In the genomic region with DNA sequence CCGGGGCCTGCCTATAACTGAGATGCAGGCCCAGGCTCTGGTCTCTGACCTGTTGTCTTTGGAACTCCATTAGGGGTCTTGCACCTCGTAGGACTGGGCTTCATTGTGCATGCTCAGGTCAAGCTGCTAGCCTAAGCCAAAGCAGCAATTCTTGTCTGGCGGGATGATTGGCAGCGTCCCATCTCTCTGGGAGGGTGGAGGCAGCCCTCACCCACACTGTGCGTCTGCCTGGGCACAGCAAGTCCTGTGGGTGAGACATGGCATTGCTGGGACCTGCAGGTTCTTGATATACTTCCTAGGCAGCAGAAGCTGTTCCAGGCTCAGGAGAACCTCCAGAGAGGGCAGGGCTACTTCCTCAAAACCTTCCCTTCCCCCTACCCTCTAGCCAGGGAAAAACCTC, we compare ENCODE assay signal across 25 mouse cellular contexts. TPM values are rescaled to one million over a fixed set of nuclear protein-coding genes. Genes with fewer than 3 reads are reported as not detected.
A peak's percentile ranks its signal among the peaks of the same experiment; 100 is the strongest.
DNase-seq lines count a peak whose midpoint lies in the region; ATAC-seq and TF ChIP-seq lines count a peak whose summit lies in the region.
"Had no signal": no experiment of that assay in that cellular context is flagged by ENCODE, and none has a peak within 500 bp of the region (broad histone marks: within the 10 kb centered on the region; RNA-seq: fewer than 3 reads in every experiment).

No protein-coding gene starts in this region.

- H3K4me2 ChIP-seq in embryonic facial prominence, embryonic 15.5 days (replicated peaks): no peak overlapping the region
- no peak overlapping the region for H3K4me2 ChIP-seq in hindbrain, embryonic 12.5 days (replicated peaks)
- H3K4me2 ChIP-seq: embryonic facial prominence, embryonic 12.5 days; forebrain, embryonic 13.5 days; heart, embryonic 12.5 days; hindbrain, embryonic 15.5 days had no signal

- DNase-seq in embryonic facial prominence, embryonic 10.5 days (ENCODE audit: low spot score): no peak
- DNase-seq in left cerebral cortex, adult 2 months (ENCODE audit: extremely low spot score in 1 of 2, low spot score in 2 of 2): no peak
- DNase-seq in left cerebral cortex, postnatal 14 days (ENCODE audit: low spot score in 2 of 2): no peak
- DNase-seq in urinary bladder, postnatal 14 days (ENCODE audit: low spot score): peak; percentile 61
- DNase-seq in urinary bladder, postnatal 10 days (ENCODE audit: low spot score): no peak
- DNase-seq: adrenal gland, adult 8-10 months; adrenal gland, postnatal 36 days; B cell, adult 2 months; cerebellum, adult 11 months; cerebellum, adult 8-10 months; cerebellum, postnatal 14 days; embryo, embryonic 11 days; forebrain, postnatal 0 days; gastrocnemius, postnatal 14 days had no signal

- H3K27ac ChIP-seq in embryonic facial prominence, embryonic 15.5 days (replicated peaks): peak overlapping the region; percentile 65
- no peak overlapping the region for H3K27ac ChIP-seq in embryonic facial prominence, embryonic 10.5 days (replicated peaks)
- H3K27ac ChIP-seq in left cerebral cortex, adult 2 months: peak overlapping the region; percentile 32; the same call in 1 of the 2 replicates
- no peak overlapping the region for H3K27ac ChIP-seq in hindbrain, embryonic 12.5 days
- H3K27ac ChIP-seq: embryonic facial prominence, embryonic 12.5 days; forebrain, embryonic 13.5 days; hindbrain, embryonic 10.5 days; hindbrain, embryonic 15.5 days had no signal

- no peaks in the 10 kb centered on the region for H3K9me3 ChIP-seq in embryonic facial prominence, embryonic 15.5 days (replicated peaks)
- no peaks in the 10 kb centered on the region for H3K9me3 ChIP-seq in embryonic facial prominence, embryonic 10.5 days
- H3K9me3 ChIP-seq in hindbrain, embryonic 12.5 days (replicated peaks): no peaks in the 10 kb centered on the region
- H3K9me3 ChIP-seq: embryonic facial prominence, embryonic 12.5 days; forebrain, embryonic 13.5 days; G1E; heart, embryonic 12.5 days; hindbrain, embryonic 10.5 days; hindbrain, embryonic 15.5 days had no signal

- peaks cover 12% of the 10 kb centered on the region for H3K4me1 ChIP-seq in embryonic facial prominence, embryonic 15.5 days
- peaks cover 20% of the 10 kb centered on the region for H3K4me1 ChIP-seq in embryonic facial prominence, embryonic 10.5 days
- H3K4me1 ChIP-seq in hindbrain, embryonic 12.5 days: peaks cover 8% of the 10 kb centered on the region; the same call in 1 of the 2 replicates
- H3K4me1 ChIP-seq: embryonic facial prominence, embryonic 12.5 days; heart, embryonic 12.5 days; hindbrain, embryonic 15.5 days had no signal

- no peak overlapping the region for H3K9ac ChIP-seq in embryonic facial prominence, embryonic 15.5 days
- no peak overlapping the region for H3K9ac ChIP-seq in hindbrain, embryonic 12.5 days
- H3K9ac ChIP-seq: embryonic facial prominence, embryonic 12.5 days; forebrain, embryonic 13.5 days; forebrain, postnatal 0 days; heart, embryonic 12.5 days; hindbrain, embryonic 15.5 days had no signal

- no peak for TF ChIP-seq CTCF in left cerebral cortex, adult 2 months (IDR thresholded peaks at IDR 0.05)

- no peak overlapping the region for H3K4me3 ChIP-seq in embryonic facial prominence, embryonic 15.5 days (replicated peaks)
- no peak overlapping the region for H3K4me3 ChIP-seq in embryonic facial prominence, embryonic 10.5 days
- H3K4me3 ChIP-seq in left cerebral cortex, adult 2 months: no peak overlapping the region
- no peak overlapping the region for H3K4me3 ChIP-seq in hindbrain, embryonic 12.5 days
- H3K4me3 ChIP-seq: embryonic facial prominence, embryonic 12.5 days; forebrain, embryonic 13.5 days; heart, embryonic 12.5 days; hindbrain, embryonic 10.5 days; hindbrain, embryonic 15.5 days had no signal

- WGBS in embryonic facial prominence, embryonic 15.5 days: 70% methylated on average over 5 of the region's 5 CpGs
- WGBS in embryonic facial prominence, embryonic 10.5 days: 82% methylated on average over 5 of the region's 5 CpGs
- WGBS in hindbrain, embryonic 12.5 days: 86% methylated on average over 5 of the region's 5 CpGs

- H3K36me3 ChIP-seq in embryonic facial prominence, embryonic 15.5 days: no peaks in the 10 kb centered on the region
- H3K36me3 ChIP-seq in embryonic facial prominence, embryonic 10.5 days (replicated peaks): no peaks in the 10 kb centered on the region
- H3K36me3 ChIP-seq in hindbrain, embryonic 12.5 days: no peaks in the 10 kb centered on the region
- H3K36me3 ChIP-seq: embryonic facial prominence, embryonic 12.5 days; G1E; heart, embryonic 12.5 days; hindbrain, embryonic 10.5 days; hindbrain, embryonic 15.5 days had no signal

- no peaks in the 10 kb centered on the region for H3K27me3 ChIP-seq in embryonic facial prominence, embryonic 15.5 days
- peaks cover 25% of the 10 kb centered on the region for H3K27me3 ChIP-seq in embryonic facial prominence, embryonic 10.5 days (replicated peaks; ENCODE audit: low read depth, poor library complexity, severe bottlenecking)
- H3K27me3 ChIP-seq in hindbrain, embryonic 12.5 days: peaks cover 31% of the 10 kb centered on the region
- H3K27me3 ChIP-seq: embryonic facial prominence, embryonic 12.5 days; forebrain, embryonic 13.5 days had no signal

- no peak for ATAC-seq in embryonic facial prominence, embryonic 15.5 days (ENCODE audit: insufficient number of reproducible peaks, low FRiP score, low TSS enrichment, low read depth)
- ATAC-seq in hindbrain, embryonic 12.5 days (ENCODE audit: low FRiP score): no peak
- ATAC-seq: CD4-positive, CD25-positive, alpha-beta regulatory T cell, adult 4 months; forebrain, embryonic 13.5 days; forebrain, postnatal 0 days had no signal

- intact Hi-C loops in left cerebral cortex, adult 2 months (cut with DNase I): no loop called here
- intact Hi-C loops in left cerebral cortex, postnatal 14 days (cut with DNase I): loop anchor here (10.0 kb wide), 1 partner anchor 428 kb away; no protein-coding TSS in a partner anchor

RNA-seq across cellular contexts. Expression of a gene that starts 10.5 kb away (rescaled TPM):
- polyA plus RNA-seq in embryonic facial prominence, embryonic 15.5 days (2015; fragmentation: Nextera tagmentation; extraction: Ambion mirVana): 4.8 and 6.2 TPM in 2 replicates
- 2.7 TPM in 2 replicates for polyA plus RNA-seq in embryonic facial prominence, embryonic 10.5 days (2016; fragmentation: Nextera tagmentation; extraction: Ambion mirVana)
- 1 to 10 TPM; 4.7 to 4.9 TPM for total RNA-seq in left cerebral cortex, adult 2 months (2021)
- 1 to 10 TPM; 1.9 to 4.7 TPM for total RNA-seq in left cerebral cortex, postnatal 14 days (2021)
- polyA plus RNA-seq in hindbrain, embryonic 12.5 days (2016; fragmentation: Nextera tagmentation; extraction: Ambion mirVana): 0.66 and 1.2 TPM in 2 replicates
- total RNA-seq: common myeloid progenitor, adult 5-6 weeks; gastrocnemius, adult 18-20 months; gastrocnemius, postnatal 14 days had no signal
- polyA plus RNA-seq: CD4-positive, CD25-positive, alpha-beta regulatory T cell, adult 4 months; G1E had no signal

RNA-seq across cellular contexts. Expression of a gene that starts 29.0 kb away (rescaled TPM):
- 7.9 and 9.5 TPM in 2 replicates for polyA plus RNA-seq in embryonic facial prominence, embryonic 15.5 days (2015; fragmentation: Nextera tagmentation; extraction: Ambion mirVana)
- polyA plus RNA-seq in embryonic facial prominence, embryonic 10.5 days (2016; fragmentation: Nextera tagmentation; extraction: Ambion mirVana): 3.3 and 3.4 TPM in 2 replicates
- total RNA-seq in left cerebral cortex, adult 2 months (2021): 1 to 10 TPM; 4.9 to 5.2 TPM
- total RNA-seq in left cerebral cortex, postnatal 14 days (2021): 1 to 10 TPM; 5.8 to 8.1 TPM
- polyA plus RNA-seq in hindbrain, embryonic 12.5 days (2016; fragmentation: Nextera tagmentation; extraction: Ambion mirVana): 5.0 and 5.1 TPM in 2 replicates
- total RNA-seq: common myeloid progenitor, adult 5-6 weeks; G1E had no signal
- polyA plus RNA-seq: CD4-positive, CD25-positive, alpha-beta regulatory T cell, adult 4 months; G1E had no signal

Comparison
In these comparisons a context has a peak if more than half of its experiments do, and no peak if none do; other contexts are left out.
1. H3K27ac ChIP-seq: peak in embryonic facial prominence, embryonic 15.5 days (single experiment) and left cerebral cortex, adult 2 months (single experiment); none in embryonic facial prominence, embryonic 10.5 days (single experiment) and hindbrain, embryonic 12.5 days (single experiment).